Mouse (Mus musculus) CH12.LX (cell line): ENCODE data around the gene Gm815. TPM values are rescaled to one million over a fixed set of nuclear protein-coding genes. Genes with fewer than 3 reads are reported as not detected.

Source experiments
- DNase-seq: peaks from one replicate; pipeline ENCODE4 v3.0.0-alpha.2; 2013; ENCODE audit errors: extremely low read depth
- H3K27ac ChIP-seq: 2 replicates; pipeline ENCODE4 v1.5.1; 2012; ENCODE audit warnings: low read depth, mild to moderate bottlenecking, control low read depth, moderate library complexity; ENCODE audit not compliant: insufficient read depth
- H3K27me3 ChIP-seq: replicated peaks from 2 replicates; pipeline ENCODE3; 2012; ENCODE audit warnings: inconsistent platforms
- H3K36me3 ChIP-seq, 2 experiments: replicated peaks in 1 of 2; 2 replicates each; pipeline versions ENCODE3 to v1.6.1; 2012; ENCODE audit warnings: inconsistent platforms in 1 of 2, low read length in 1 of 2, mild to moderate bottlenecking in 1 of 2, mixed read lengths in 1 of 2, moderate library complexity in 1 of 2; ENCODE audit not compliant: control insufficient read depth in 1 of 2, insufficient read depth in 1 of 2
- H3K4me1 ChIP-seq, 2 experiments: 2 replicates each; pipeline ENCODE4 v1.6.1; 2012; ENCODE audit warnings: inconsistent platforms in 1 of 2, moderate library complexity in 1 of 2; ENCODE audit not compliant: insufficient read depth in 2 of 2, control insufficient read depth in 1 of 2
- H3K4me2 ChIP-seq: 2 replicates; pipeline ENCODE4 v1.6.1; 2012; ENCODE audit warnings: low read depth, mild to moderate bottlenecking, control low read depth; ENCODE audit not compliant: poor library complexity, insufficient read depth, severe bottlenecking
- H3K4me3 ChIP-seq, 3 experiments: fragments of 150-350 bp in 1 of 3; sonication (generic) in 1 of 3; replicated peaks in 1 of 3; 2 replicates each; pipeline versions ENCODE3 to v1.5.1; 2011 to 2012; ENCODE audit warnings: low read depth in 2 of 3, low read length in 2 of 3, mild to moderate bottlenecking in 2 of 3, moderate library complexity in 2 of 3, control low read depth in 1 of 3, improper control_type of control experiment in 1 of 3, inconsistent platforms in 1 of 3, mixed read lengths in 1 of 3; ENCODE audit not compliant: poor library complexity in 1 of 3
- H3K79me2 ChIP-seq: replicated peaks from 2 replicates; pipeline ENCODE4 v1.6.1; 2012; ENCODE audit warnings: mild to moderate bottlenecking, moderate library complexity; ENCODE audit not compliant: control insufficient read depth, poor library complexity, insufficient read depth, severe bottlenecking; ENCODE audit errors: extremely low read depth
- H3K9ac ChIP-seq: 2 replicates; pipeline ENCODE4 v1.6.1; 2012; ENCODE audit warnings: low read depth, mild to moderate bottlenecking, control low read depth, moderate library complexity; ENCODE audit not compliant: insufficient read depth
- H3K9me3 ChIP-seq: replicated peaks from 2 replicates; pipeline ENCODE3; 2012; ENCODE audit warnings: low read length, inconsistent platforms, mixed read lengths
- CHD1 ChIP-seq: IDR thresholded peaks from 2 replicates; pipeline ENCODE4 v1.6.1; 2012; ENCODE audit warnings: low read depth, low read length, improper control_type of control experiment, inconsistent platforms
- CHD2 ChIP-seq: IDR thresholded peaks from 2 replicates; pipeline ENCODE4 v1.6.1; 2011; ENCODE audit warnings: low read length, improper control_type of control experiment
- CTCF ChIP-seq, 2 experiments: IDR thresholded peaks in 1 of 2; conservative IDR thresholded peaks in 1 of 2; 2 replicates each; pipeline ENCODE4 v1.5.1; 2011 to 2012; ENCODE audit warnings: low read depth in 2 of 2, low read length in 2 of 2, improper control_type of control experiment in 1 of 2, inconsistent platforms in 1 of 2, mild to moderate bottlenecking in 1 of 2, moderate library complexity in 1 of 2
- E2F4 ChIP-seq: IDR thresholded peaks from 2 replicates; pipeline ENCODE4 v1.6.1; 2011; ENCODE audit warnings: low read depth, low read length, improper control_type of control experiment; ENCODE audit not compliant: insufficient replicate concordance
- ELF1 ChIP-seq: IDR thresholded peaks from 2 replicates; pipeline ENCODE4 v1.6.1; 2014; ENCODE audit warnings: low read depth, mild to moderate bottlenecking, inconsistent platforms, low read length, improper control_type of control experiment
- EP300 ChIP-seq: IDR thresholded peaks from 2 replicates; pipeline ENCODE4 v1.6.1; 2011; ENCODE audit warnings: low read length, improper control_type of control experiment
- ETS1 ChIP-seq: conservative IDR thresholded peaks from 2 replicates; pipeline ENCODE4 v1.6.1; 2012; ENCODE audit warnings: low read depth, mild to moderate bottlenecking, inconsistent platforms, low read length, improper control_type of control experiment, moderate library complexity
- GABPA ChIP-seq: IDR thresholded peaks from 2 replicates; pipeline ENCODE4 v1.6.1; 2012; ENCODE audit warnings: low read depth, low read length, improper control_type of control experiment, inconsistent platforms; ENCODE audit not compliant: insufficient replicate concordance
- MAFK ChIP-seq: IDR thresholded peaks from 2 replicates; pipeline ENCODE4 v1.6.1; 2011; ENCODE audit warnings: low read length, improper control_type of control experiment; ENCODE audit not compliant: insufficient replicate concordance
- MAX ChIP-seq: IDR thresholded peaks from 2 replicates; pipeline ENCODE4 v1.6.1; 2011; ENCODE audit warnings: low read length, improper control_type of control experiment
- MAZ ChIP-seq: IDR thresholded peaks from 2 replicates; pipeline ENCODE4 v1.6.1; 2012; ENCODE audit warnings: low read depth, mild to moderate bottlenecking, inconsistent platforms, low read length, improper control_type of control experiment, moderate library complexity
- MYC ChIP-seq: IDR thresholded peaks from 2 replicates; pipeline ENCODE4 v1.6.1; 2011; ENCODE audit warnings: low read depth, mild to moderate bottlenecking, improper control_type of control experiment, low read length
- NELFE ChIP-seq: IDR thresholded peaks from 2 replicates; pipeline ENCODE4 v1.6.1; 2011; ENCODE audit warnings: low read depth, low read length, improper control_type of control experiment
- NRF1 ChIP-seq: IDR thresholded peaks from 2 replicates; pipeline ENCODE4 v1.6.1; 2014; ENCODE audit warnings: low read depth, mild to moderate bottlenecking, inconsistent platforms, low read length, improper control_type of control experiment, moderate library complexity
- PAX5 ChIP-seq: IDR thresholded peaks from 2 replicates; pipeline ENCODE4 v1.6.1; 2012; ENCODE audit warnings: low read length, inconsistent platforms, mixed read lengths
- POLR2A ChIP-seq: IDR thresholded peaks from 2 replicates; pipeline ENCODE4 v1.6.1; 2011; ENCODE audit warnings: low read depth, mild to moderate bottlenecking, improper control_type of control experiment, low read length
- RCOR1 ChIP-seq: conservative IDR thresholded peaks from 2 replicates; pipeline ENCODE4 v1.6.1; 2012; ENCODE audit warnings: low read depth, mild to moderate bottlenecking, inconsistent platforms, low read length, improper control_type of control experiment
- SIN3A ChIP-seq: IDR thresholded peaks from 2 replicates; pipeline ENCODE4 v1.6.1; 2012; ENCODE audit warnings: low read length, improper control_type of control experiment, inconsistent platforms
- UBTF ChIP-seq: IDR thresholded peaks from 2 replicates; pipeline ENCODE4 v1.6.1; 2012; ENCODE audit warnings: low read depth, mild to moderate bottlenecking, inconsistent platforms, low read length, improper control_type of control experiment, moderate library complexity
- USF1 ChIP-seq: IDR thresholded peaks from 2 replicates; pipeline ENCODE4 v1.6.1; 2014; ENCODE audit warnings: low read depth, mild to moderate bottlenecking, inconsistent platforms, low read length, improper control_type of control experiment
- ZC3H11A ChIP-seq: IDR thresholded peaks from 2 replicates; pipeline ENCODE4 v1.6.1; 2012; ENCODE audit warnings: low read depth, mild to moderate bottlenecking, inconsistent platforms, low read length, improper control_type of control experiment
- ZKSCAN1 ChIP-seq: IDR thresholded peaks from 2 replicates; pipeline ENCODE4 v1.6.1; 2012; ENCODE audit warnings: low read depth, inconsistent platforms, low read length, improper control_type of control experiment, borderline replicate concordance
- ZMIZ1 ChIP-seq: IDR thresholded peaks from 2 replicates; pipeline ENCODE4 v1.6.1; 2012; ENCODE audit warnings: low read depth, mild to moderate bottlenecking, inconsistent platforms, low read length, improper control_type of control experiment
- ZNF384 ChIP-seq: IDR thresholded peaks from 2 replicates; pipeline ENCODE4 v1.6.1; 2012; ENCODE audit warnings: low read depth, low read length, improper control_type of control experiment, inconsistent platforms
- dilution Hi-C: fragments of 300-500 bp; cut with MboI; formaldehyde crosslinking; loops from 2 replicates; pipeline ENCODE4 v1.14.3; 2020; ENCODE audit warnings: low sequenced_read_pairs; ENCODE audit not compliant: extremely low pct_unique_long_range_greater_than_20kb, extremely low pct_ligation_motif_present
- in situ Hi-C: fragments of 300-500 bp; cut with MboI; formaldehyde crosslinking; loops from 3 replicates; pipeline ENCODE4 v1.14.3; 2019; ENCODE audit warnings: low sequenced_read_pairs, low pct_ligation_motif_present, low pct_unique_long_range_greater_than_20kb, mixed read lengths
- polyA plus RNA-seq: library from polyadenylated mRNA; unstranded; fragments of >175 nt; gene quantifications from 2 replicates; pipeline ENCODE4 v1.2.1, GENCODE M21; 2012; ENCODE audit warnings: low read depth; ENCODE audit not compliant: insufficient read length
- total RNA-seq, 2 experiments: library from RNA; depleted of rRNA; stranded (reverse); fragments of 300-350 nt in 1 of 2; fragments of >200 nt in 1 of 2; gene quantifications; 2 replicates each; pipeline ENCODE4 v1.2.3; 2012 to 2014

Gene Gm815
- total and polyA plus RNA-seq, 3 experiments = not detected

DNA sequence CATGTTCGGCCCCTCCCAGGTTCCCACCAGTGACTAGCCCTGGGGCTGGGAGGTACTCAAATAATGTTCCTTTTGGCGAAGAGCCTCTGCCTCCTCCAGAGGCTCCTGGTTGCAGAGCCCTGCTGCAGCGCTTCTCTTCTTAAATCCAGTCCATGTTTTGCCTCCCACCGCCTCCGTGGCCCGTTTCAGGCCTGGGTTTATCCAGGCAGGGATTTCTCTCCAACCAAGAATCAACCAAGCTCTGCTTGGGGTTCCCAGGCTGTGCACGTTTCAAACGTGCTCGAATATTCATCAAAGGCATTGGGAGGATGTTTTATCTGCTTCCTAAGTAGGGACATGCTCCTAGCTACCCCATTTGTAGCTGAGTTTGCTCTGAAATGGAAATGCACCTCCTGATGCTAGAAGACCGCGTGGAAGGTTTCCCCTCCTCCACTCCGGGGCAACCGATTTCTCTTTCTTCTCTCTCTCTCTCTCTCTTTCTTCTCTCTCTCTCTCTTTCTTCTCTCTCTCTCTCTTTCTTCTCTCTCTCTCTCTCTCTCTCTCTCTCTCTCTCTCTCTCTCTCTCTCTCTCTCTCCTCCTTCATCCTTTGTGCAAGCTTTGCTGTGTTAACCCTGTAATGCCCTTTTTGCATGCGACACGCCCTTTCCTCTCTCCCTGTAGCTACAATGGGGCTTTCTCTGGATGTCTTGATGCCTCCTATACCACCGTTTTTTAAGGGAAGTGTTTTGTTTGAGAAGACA lies 40.2 kb upstream of the Gm815 start (continued):
- TF ChIP-seq RCOR1 (peak; percentile 89), CHD2 (peak; percentile 55), CHD1 (no peak), EP300 (no peak), MAFK (0 out of 2 replicates have a peak, but pooled peaks have one; percentile 30), UBTF (no peak), MYC (peak; percentile 81)

DNA sequence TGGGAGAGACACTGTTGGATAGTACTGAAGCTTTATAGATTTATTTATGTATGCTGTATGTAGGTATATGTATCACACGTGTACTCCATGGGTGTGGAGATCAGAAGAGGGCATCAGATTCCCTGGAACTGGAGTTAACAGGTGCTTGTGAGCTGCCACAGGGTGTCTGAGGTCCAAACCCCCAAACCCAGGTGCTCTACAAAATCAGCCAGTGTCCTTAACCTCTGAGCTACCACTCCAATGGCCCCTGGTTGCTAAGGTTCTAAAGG lies 39.7 kb upstream of the Gm815 start:
- no peak overlapping the region; the same call in 1 of the 2 replicates for H3K9ac ChIP-seq
- TF ChIP-seq POLR2A (no peak), NRF1 (no peak), ELF1 (no peak), MAZ (no peak), MAX (no peak), CHD2 (no peak), ZC3H11A (no peak), ZNF384 (no peak)
- TF ChIP-seq, all 38 proteins: peak for 0
- Histone ChIP-seq H3K27ac (no peak overlapping the region), H3K4me1 (peaks cover 0 to 20% of the 10 kb centered on the region in 2 experiments; a peak in 2 of 4 replicates), H3K4me2 (peak overlapping the region; percentile 70; the same call in 1 of the 2 replicates), H3K9me3 (peaks cover 2% of the 10 kb centered on the region), H3K27me3 (no peaks in the 10 kb centered on the region), H3K79me2 (no peaks in the 10 kb centered on the region), H3K4me3 (peak overlapping the region; percentile 65 to 91 (median 80)), H3K36me3 (no peaks in the 10 kb centered on the region)
- in situ Hi-C loops = no loop called here
- no peak for DNase-seq
- dilution Hi-C loops = no loop called here

DNA sequence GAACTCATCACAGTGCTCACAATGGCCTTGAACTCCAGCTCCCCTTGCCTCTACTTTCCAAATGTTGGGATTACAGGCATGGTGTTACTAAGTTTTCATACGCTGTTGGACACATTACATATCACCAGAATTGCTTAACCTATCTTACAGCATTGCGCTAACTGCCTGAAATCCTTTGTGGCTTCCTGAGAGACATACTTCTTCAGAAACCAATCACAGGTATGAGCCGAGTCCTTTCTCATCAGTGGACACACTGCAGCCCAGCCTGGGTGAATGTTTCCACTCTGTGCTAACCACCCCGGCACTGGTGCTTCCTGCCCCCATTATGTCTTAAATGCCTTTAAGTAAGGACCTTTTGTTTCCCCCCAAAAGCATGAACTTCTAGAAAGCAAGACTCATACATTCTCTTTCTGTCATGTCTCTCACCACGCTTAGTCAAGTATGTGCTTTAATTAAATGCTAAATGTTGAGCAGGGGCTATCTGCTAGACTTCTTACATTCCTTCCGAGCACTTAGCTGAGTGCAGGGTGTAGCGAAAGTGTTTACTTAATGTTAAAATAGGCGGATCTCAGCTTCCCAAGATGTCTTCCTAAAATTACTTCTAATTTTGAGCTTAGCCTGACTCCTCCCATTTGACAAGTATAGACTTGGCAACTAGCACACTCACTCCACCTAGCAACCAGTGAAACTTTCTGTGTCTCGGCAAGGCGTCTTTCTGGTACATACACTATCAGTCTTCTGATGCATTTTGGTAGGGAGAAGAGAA lies 34.5 kb upstream of the Gm815 start:
- Histone ChIP-seq H3K27me3 (no peaks in the 10 kb centered on the region), H3K36me3 (no peaks in the 10 kb centered on the region), H3K79me2 (no peaks in the 10 kb centered on the region), H3K27ac (no peak overlapping the region), H3K9me3 (no peaks in the 10 kb centered on the region), H3K4me1 (peaks cover 2 to 33% of the 10 kb centered on the region in 2 experiments; a peak in 3 of 4 replicates), H3K9ac (no peak overlapping the region), H3K4me2 (no peak overlapping the region), H3K4me3 (no peak overlapping the region)
- DNase-seq = no peak
- TF ChIP-seq ZKSCAN1 = no peak
- TF ChIP-seq ZNF384 = no peak
- no peak for TF ChIP-seq PAX5
- TF ChIP-seq MAFK = no peak
- no peak for TF ChIP-seq MAZ
- no peak for TF ChIP-seq E2F4
- TF ChIP-seq CTCF (conservative IDR thresholded peaks at IDR 0.05 in 1 of 2, IDR thresholded peaks at IDR 0.05 in 1 of 2; ENCODE audit: low read depth in 2 of 2, low read length in 2 of 2) = no peak
- no peak for TF ChIP-seq ETS1
- no peak for TF ChIP-seq SIN3A
- no peak for TF ChIP-seq ZMIZ1
- TF ChIP-seq NELFE = no peak
- no peak for TF ChIP-seq GABPA
- no peak for TF ChIP-seq EP300
- TF ChIP-seq RCOR1 = no peak
- no peak for TF ChIP-seq ZC3H11A
- no peak for TF ChIP-seq USF1
- TF ChIP-seq POLR2A = no peak
- dilution Hi-C loops = no loop called here
- in situ Hi-C loops = no loop called here
